Mouse (Mus musculus): ENCODE measurements around the gene Fis1. TPM values are rescaled to one million over a fixed set of nuclear protein-coding genes. Genes with fewer than 3 reads are reported as not detected.

Gene Fis1
- total RNA-seq, 1 experiment from 2014 or later, result 95.6 TPM

GRCm38 (mm10) chr5:137007276-137007675, 54.2 kb downstream of the Fis1 start:
- no peak for ATAC-seq (ENCODE audit: extremely low read depth, insufficient number of reproducible peaks, low FRiP score, poor library complexity, severe bottlenecking)

GRCm38 (mm10) chr5:137009988-137010387, 56.9 kb downstream of the Fis1 start:
- ATAC-seq (ENCODE audit: extremely low read depth, insufficient number of reproducible peaks, low FRiP score, poor library complexity, severe bottlenecking), result no peak

- no peak for ATAC-seq (ENCODE audit: extremely low read depth, insufficient number of reproducible peaks, low FRiP score, poor library complexity, severe bottlenecking)
Observed at GRCm38 (mm10) chr5:137012401-137012950, 59.4 kb downstream of the Fis1 start.

Other genes with a start within 250 kb of the Fis1 start
- gene Col26a1, start 70.1 kb upstream of the Fis1 start, total RNA-seq (2017), result not detected in 2 replicates
- 4.4 and 8.8 TPM in 2 replicates for gene Ift22, start 45.1 kb upstream of the Fis1 start, total RNA-seq (2017)
- gene Cldn15, start 13.3 kb downstream of the Fis1 start, total RNA-seq (2017), result 1.2 and 3.0 TPM in 2 replicates
- 76.2 TPM in 2 replicates for gene Plod3, start 33.7 kb downstream of the Fis1 start, total RNA-seq (2017)
- 30.1 and 31.9 TPM in 2 replicates for gene Znhit1, start 34.7 kb downstream of the Fis1 start, total RNA-seq (2017)
- gene Vgf, start 73.1 kb downstream of the Fis1 start, total RNA-seq (2017), result not detected in 2 replicates
- gene Ap1s1, start 92.9 kb downstream of the Fis1 start, total RNA-seq (2017), result 9.2 and 16.7 TPM in 2 replicates
- gene Serpine1, start 119.0 kb downstream of the Fis1 start, total RNA-seq (2017), result not detected in 2 replicates
- gene Trim56, start 162.9 kb downstream of the Fis1 start, total RNA-seq (2017), result 69.9 and 79.3 TPM in 2 replicates
- not detected in 2 replicates for gene Muc3, start 196.0 kb downstream of the Fis1 start, total RNA-seq (2017)